Mouse (Mus musculus) heart, postnatal 0 days (tissue): ENCODE results near the gene Gm973. TPM values are rescaled to one million over a fixed set of nuclear protein-coding genes. Genes with fewer than 3 reads are reported as not detected.

Source experiments
- ATAC-seq: fragments of 200-750 bp; cut with Nextera tagmentation; 2 replicates; pipeline ENCODE4 v1.8.0; 2017; ENCODE audit warnings: low read depth, moderate number of reproducible peaks, moderate library complexity; ENCODE audit not compliant: insufficient read depth
- DNase-seq: peaks from one replicate; pipeline ENCODE4 v3.0.0-alpha.2; 2016; ENCODE audit warnings: low spot score
- H3K27ac ChIP-seq: fragments of 300-500 bp; sonication (generic); 2 replicates; pipeline ENCODE4 v1.5.1; 2014; ENCODE audit warnings: low read depth, mild to moderate bottlenecking
- H3K27me3 ChIP-seq: fragments of 300-500 bp; sonication (generic); 2 replicates; pipeline ENCODE4 v1.6.1; 2014; ENCODE audit warnings: low read length, mixed read lengths; ENCODE audit not compliant: control insufficient read depth, insufficient read depth
- H3K36me3 ChIP-seq: fragments of 300-500 bp; sonication (generic); replicated peaks from 2 replicates; pipeline ENCODE4 v1.6.1; 2014; ENCODE audit warnings: low read length, mixed read lengths; ENCODE audit not compliant: control insufficient read depth, insufficient read depth
- H3K4me1 ChIP-seq: fragments of 300-500 bp; sonication (generic); 2 replicates; pipeline ENCODE4 v1.6.1; 2014; ENCODE audit warnings: antibody characterized with exemption; ENCODE audit not compliant: control insufficient read depth, insufficient read depth
- H3K4me2 ChIP-seq: fragments of 300-500 bp; sonication (generic); 2 replicates; pipeline ENCODE4 v1.6.1; 2014; ENCODE audit warnings: low read depth, mild to moderate bottlenecking, low read length, moderate library complexity
- H3K4me3 ChIP-seq: fragments of 300-500 bp; sonication (generic); 2 replicates; pipeline ENCODE4 v1.5.1; 2014; ENCODE audit warnings: low read depth, low read length
- H3K9ac ChIP-seq: fragments of 300-500 bp; sonication (generic); replicated peaks from 2 replicates; pipeline ENCODE4 v1.6.1; 2014; ENCODE audit warnings: low read depth, low read length, mixed read lengths
- H3K9me3 ChIP-seq: fragments of 300-500 bp; sonication (generic); replicated peaks from 2 replicates; pipeline ENCODE4 v1.6.1; 2016; ENCODE audit warnings: low read length; ENCODE audit not compliant: control insufficient read depth
- CTCF ChIP-seq: IDR thresholded peaks from 2 replicates; pipeline ENCODE4 v1.5.1; 2016; ENCODE audit warnings: antibody characterized with exemption, control low read depth, low read depth
- EP300 ChIP-seq: IDR thresholded peaks from 2 replicates; pipeline ENCODE4 v1.6.1; 2016; ENCODE audit warnings: antibody characterized with exemption, low read depth
- WGBS: fragments of 180-500 bp; shearing (Covaris S2); extraction: QIAGEN DNeasy Blood & Tissue Kit; methylation state at CpG from one replicate; pipeline ENCODE4 v1.1.7; 2014; 5-methylcytosine and 5-hydroxymethylcytosine counted together
- polyA plus RNA-seq: library from polyadenylated mRNA; unstranded; fragments of >200 nt; fragmentation: Nextera tagmentation; extraction: Ambion mirVana; gene quantifications from 2 replicates; pipeline ENCODE4 v1.2.1, GENCODE M21; 2015
- total RNA-seq: library from RNA; depleted of rRNA; stranded (reverse); fragments of >200 nt; gene quantifications from 2 replicates; pipeline ENCODE4 v1.2.3, GENCODE M21; 2014; ENCODE audit warnings: low replicate concordance

The Gm973 gene
- total and polyA plus RNA-seq, 2 experiments from 2014 or later, result 0.14 TPM; not detected in 1

DNA sequence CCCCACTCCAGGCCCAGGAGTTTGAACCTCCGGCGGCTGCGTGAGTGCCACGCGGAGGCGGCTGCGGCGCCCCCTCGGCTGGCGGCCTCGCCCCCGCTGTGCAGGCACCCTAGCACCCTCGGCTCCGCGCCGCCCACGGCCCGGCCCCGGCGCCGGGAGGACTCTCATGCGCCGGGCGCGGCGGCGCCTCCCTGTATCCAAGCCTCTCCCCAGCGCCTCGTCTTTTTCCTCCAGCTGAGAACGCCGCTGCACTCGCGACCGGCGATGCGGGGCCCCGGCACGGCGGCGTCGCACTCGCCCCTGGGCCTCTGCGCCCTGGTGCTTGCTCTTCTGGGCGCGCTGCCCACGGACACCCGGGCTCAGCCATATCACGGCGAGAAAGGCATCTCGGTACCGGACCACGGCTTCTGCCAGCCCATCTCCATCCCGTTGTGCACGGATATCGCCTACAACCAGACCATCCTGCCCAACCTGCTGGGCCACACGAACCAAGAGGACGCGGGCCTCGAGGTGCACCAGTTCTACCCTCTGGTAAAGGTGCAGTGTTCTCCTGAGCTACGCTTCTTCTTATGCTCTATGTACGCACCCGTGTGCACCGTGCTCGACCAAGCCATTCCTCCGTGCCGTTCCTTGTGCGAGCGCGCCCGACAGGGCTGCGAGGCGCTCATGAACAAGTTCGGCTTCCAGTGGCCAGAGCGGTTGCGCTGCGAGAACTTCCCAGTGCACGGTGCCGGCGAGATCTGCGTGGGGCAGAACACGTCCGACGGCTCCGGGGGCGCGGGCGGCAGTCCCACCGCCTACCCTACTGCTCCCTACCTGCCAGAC, 33.2 kb upstream of the Gm973 start:
- peaks cover 22% of the 10 kb centered on the region for H3K27me3 ChIP-seq
- H3K27ac ChIP-seq, result peak overlapping the region; percentile 86
- H3K4me2 ChIP-seq, result peak overlapping the region; percentile 97
- ATAC-seq, result no peak
- WGBS, result under 1% methylated on average over 85 of the region's 88 CpGs
- peak overlapping the region; percentile 70 for H3K9ac ChIP-seq
- no peaks in the 10 kb centered on the region for H3K9me3 ChIP-seq
- H3K36me3 ChIP-seq, result no peaks in the 10 kb centered on the region
- DNase-seq, result no peak
- H3K4me3 ChIP-seq, result peak overlapping the region; percentile 68
- no peak for TF ChIP-seq EP300
- TF ChIP-seq CTCF, result no peak
- H3K4me1 ChIP-seq, result peaks cover 19% of the 10 kb centered on the region

DNA sequence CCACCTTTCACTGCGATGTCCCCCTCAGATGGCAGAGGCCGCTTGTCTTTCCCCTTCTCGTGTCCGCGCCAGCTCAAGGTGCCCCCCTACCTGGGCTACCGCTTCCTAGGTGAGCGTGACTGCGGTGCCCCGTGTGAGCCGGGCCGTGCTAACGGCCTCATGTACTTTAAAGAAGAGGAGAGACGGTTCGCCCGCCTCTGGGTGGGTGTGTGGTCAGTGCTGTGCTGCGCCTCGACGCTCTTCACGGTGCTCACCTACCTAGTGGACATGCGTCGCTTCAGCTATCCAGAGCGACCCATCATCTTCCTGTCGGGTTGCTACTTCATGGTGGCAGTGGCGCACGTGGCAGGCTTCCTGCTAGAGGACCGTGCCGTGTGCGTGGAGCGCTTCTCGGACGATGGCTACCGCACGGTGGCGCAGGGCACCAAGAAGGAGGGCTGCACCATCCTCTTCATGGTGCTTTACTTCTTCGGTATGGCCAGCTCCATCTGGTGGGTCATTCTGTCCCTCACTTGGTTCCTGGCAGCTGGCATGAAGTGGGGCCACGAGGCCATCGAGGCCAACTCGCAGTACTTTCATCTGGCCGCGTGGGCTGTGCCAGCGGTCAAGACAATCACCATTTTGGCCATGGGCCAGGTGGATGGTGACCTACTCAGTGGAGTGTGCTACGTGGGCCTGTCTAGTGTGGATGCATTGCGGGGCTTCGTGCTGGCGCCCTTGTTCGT, 32.4 kb upstream of the Gm973 start:
- H3K27me3 ChIP-seq, result peaks cover 22% of the 10 kb centered on the region
- H3K36me3 ChIP-seq, result no peaks in the 10 kb centered on the region
- no peaks in the 10 kb centered on the region for H3K9me3 ChIP-seq
- H3K4me2 ChIP-seq, result peak overlapping the region; percentile 97
- H3K27ac ChIP-seq, result no peak overlapping the region
- 3% methylated on average over 46 of the region's 46 CpGs for WGBS
- H3K4me1 ChIP-seq, result peaks cover 24% of the 10 kb centered on the region
- H3K4me3 ChIP-seq, result peak overlapping the region; percentile 68
- H3K9ac ChIP-seq, result peak overlapping the region; percentile 70; the same call in 1 of the 2 replicates
- peak; percentile 53 for DNase-seq
- TF ChIP-seq CTCF (peak; percentile 72), EP300 (no peak)
- ATAC-seq, result no peak; the same call in 1 of the 2 replicates

DNA sequence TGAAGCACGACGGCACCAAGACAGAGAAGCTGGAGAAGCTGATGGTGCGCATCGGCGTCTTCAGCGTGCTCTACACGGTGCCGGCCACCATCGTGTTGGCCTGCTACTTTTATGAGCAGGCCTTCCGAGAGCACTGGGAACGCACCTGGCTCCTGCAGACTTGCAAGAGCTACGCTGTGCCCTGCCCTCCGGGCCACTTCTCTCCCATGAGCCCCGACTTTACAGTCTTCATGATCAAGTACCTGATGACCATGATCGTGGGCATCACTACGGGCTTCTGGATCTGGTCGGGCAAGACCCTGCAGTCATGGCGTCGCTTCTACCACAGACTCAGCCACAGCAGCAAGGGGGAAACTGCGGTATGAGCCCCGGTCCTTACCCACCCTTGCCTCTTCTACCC, 31.8 kb upstream of the Gm973 start:
- H3K9ac ChIP-seq, result no peak overlapping the region
- WGBS, result 28% methylated on average over 21 of the region's 21 CpGs
- H3K36me3 ChIP-seq, result no peaks in the 10 kb centered on the region
- peaks cover 29% of the 10 kb centered on the region for H3K4me1 ChIP-seq
- TF ChIP-seq EP300, result no peak
- TF ChIP-seq CTCF, result no peak
- peak overlapping the region; percentile 68 for H3K4me3 ChIP-seq
- H3K27ac ChIP-seq, result no peak overlapping the region
- peaks cover 21% of the 10 kb centered on the region for H3K27me3 ChIP-seq
- no peaks in the 10 kb centered on the region for H3K9me3 ChIP-seq
- H3K4me2 ChIP-seq, result peak overlapping the region; percentile 97
- ATAC-seq (no peak), DNase-seq (no peak)

DNA sequence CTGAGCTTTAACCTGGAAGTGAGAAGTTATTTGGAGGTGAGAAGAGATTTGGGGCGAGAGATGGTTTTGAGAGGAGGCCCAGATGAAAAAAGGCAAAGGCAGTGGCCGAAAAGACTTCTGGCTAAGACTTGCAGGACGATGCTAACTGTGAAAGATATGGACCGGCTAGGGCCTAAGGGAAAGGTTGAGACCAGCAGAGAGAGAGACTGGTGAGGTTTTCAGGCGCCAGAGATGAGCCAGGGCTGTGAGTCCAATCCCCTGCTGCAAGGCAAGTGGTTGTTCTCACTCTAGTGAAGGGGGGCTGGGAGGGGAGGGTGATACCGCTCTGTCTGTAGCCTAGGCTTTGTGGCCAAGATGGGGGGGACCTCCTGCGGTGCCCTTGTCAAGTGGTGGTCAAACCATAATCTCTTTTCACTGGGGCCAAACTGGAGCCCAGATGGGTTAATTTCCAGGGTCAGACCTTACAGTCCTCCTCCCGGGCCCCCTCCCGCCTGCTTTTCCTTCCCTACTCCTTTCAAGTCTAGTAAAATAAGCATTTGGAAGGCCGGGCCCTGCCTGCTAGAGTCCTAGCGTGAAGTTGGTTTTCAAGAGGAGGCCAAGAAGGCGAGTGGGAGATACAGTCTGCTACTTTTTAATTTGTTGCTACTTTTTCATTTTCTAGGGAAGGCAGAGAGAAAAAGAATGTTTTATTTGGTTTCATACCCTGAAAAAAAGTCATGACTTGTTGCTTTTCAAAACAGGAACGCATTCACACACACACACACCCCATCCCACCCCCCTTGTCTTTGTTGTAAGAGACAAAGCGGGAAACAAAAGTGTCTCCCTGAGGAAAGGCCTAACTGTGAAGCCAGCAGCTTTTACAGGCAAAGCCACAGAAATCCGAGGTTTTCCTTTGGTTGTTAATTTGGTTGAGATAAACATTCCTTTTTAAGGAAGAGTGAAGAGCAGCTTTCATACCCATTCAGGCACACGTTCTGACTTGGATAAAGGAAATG, 31.0 kb upstream of the Gm973 start:
- TF ChIP-seq CTCF (no peak), EP300 (no peak)
- peak overlapping the region; percentile 26; the same call in 1 of the 2 replicates for H3K9ac ChIP-seq
- H3K9me3 ChIP-seq, result no peaks in the 10 kb centered on the region
- no peak for ATAC-seq
- H3K27ac ChIP-seq, result no peak overlapping the region
- WGBS, result 58% methylated on average over 16 of the region's 16 CpGs
- H3K4me2 ChIP-seq, result peak overlapping the region; percentile 97
- peak overlapping the region; percentile 68 for H3K4me3 ChIP-seq
- H3K27me3 ChIP-seq, result peaks cover 16% of the 10 kb centered on the region
- no peaks in the 10 kb centered on the region for H3K36me3 ChIP-seq
- peaks cover 30% of the 10 kb centered on the region for H3K4me1 ChIP-seq
- no peak for DNase-seq

DNA sequence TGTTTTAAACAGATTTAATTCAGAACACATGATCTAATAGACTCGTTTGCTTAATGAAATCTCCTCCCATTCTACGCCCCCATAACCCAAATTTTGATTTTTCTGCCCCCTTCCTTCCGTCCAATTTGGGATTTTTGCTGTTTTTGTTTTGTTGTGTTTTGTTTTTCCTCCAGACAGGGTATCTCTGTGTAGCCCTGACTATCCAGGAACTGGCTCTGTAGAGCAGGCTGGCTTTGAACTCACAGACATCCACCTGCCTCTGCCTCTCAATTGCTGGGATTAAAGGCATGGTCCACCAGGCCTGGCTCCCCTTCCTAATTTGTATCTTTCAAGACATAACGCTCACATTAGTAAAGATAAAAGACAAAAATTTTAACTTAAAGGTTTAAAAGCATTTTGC, 30.3 kb upstream of the Gm973 start:
- WGBS, result 77% methylated on average over 4 of the region's 4 CpGs
- Histone ChIP-seq H3K27ac (no peak overlapping the region), H3K27me3 (peaks cover 16% of the 10 kb centered on the region), H3K4me1 (peaks cover 30% of the 10 kb centered on the region), H3K36me3 (no peaks in the 10 kb centered on the region), H3K4me3 (no peak overlapping the region), H3K4me2 (peak overlapping the region; percentile 97; the same call in 1 of the 2 replicates), H3K9me3 (no peaks in the 10 kb centered on the region), H3K9ac (no peak overlapping the region)
- ATAC-seq (no peak), DNase-seq (no peak)
- TF ChIP-seq CTCF (no peak), EP300 (no peak)
